Mouse (Mus musculus): ENCODE measurements around the gene Rab8a. TPM values are rescaled to one million over a fixed set of nuclear protein-coding genes. Genes with fewer than 3 reads are reported as not detected.

The Rab8a gene
- polyA plus RNA-seq, 1 experiment = 67.6 TPM

- DNase-seq = no peak
- 87% methylated on average over 2 of the region's 2 CpGs for WGBS
- no peak overlapping the region for H3K4me3 ChIP-seq (replicated peaks; ENCODE audit: insufficient read depth, low read depth, low read length)
- no peak overlapping the region for H3K27ac ChIP-seq (ENCODE audit: insufficient read depth, low read length)
- no peaks in the 10 kb centered on the region for H3K27me3 ChIP-seq (ENCODE audit: control insufficient read depth, insufficient read depth, low read length)
- no peak for TF ChIP-seq CTCF (IDR thresholded peaks at IDR 0.05; ENCODE audit: borderline replicate concordance, insufficient read depth, low read depth, low read length)
- no peak for TF ChIP-seq POLR2A (IDR thresholded peaks at IDR 0.05; ENCODE audit: borderline replicate concordance, insufficient read depth, low read length)
- no peaks in the 10 kb centered on the region for H3K4me1 ChIP-seq (ENCODE audit: control insufficient read depth, insufficient read depth, low read length)
Observed at GRCm38 (mm10) chr8:72137431-72137830, 23.6 kb upstream of the Rab8a start.

GRCm38 (mm10) chr8:72138456-72138855 is 22.5 kb upstream of the Rab8a start:
- Histone ChIP-seq H3K27me3 (ENCODE audit: control insufficient read depth, insufficient read depth, low read length) (no peaks in the 10 kb centered on the region), H3K27ac (ENCODE audit: insufficient read depth, low read length) (no peak overlapping the region), H3K4me1 (ENCODE audit: control insufficient read depth, insufficient read depth, low read length) (no peaks in the 10 kb centered on the region), H3K4me3 (replicated peaks; ENCODE audit: insufficient read depth, low read depth, low read length) (no peak overlapping the region)
- 97% methylated on average over 5 of the region's 5 CpGs for WGBS
- no peak for TF ChIP-seq POLR2A (IDR thresholded peaks at IDR 0.05; ENCODE audit: borderline replicate concordance, insufficient read depth, low read length)
- TF ChIP-seq CTCF (IDR thresholded peaks at IDR 0.05; ENCODE audit: borderline replicate concordance, insufficient read depth, low read depth, low read length) = no peak
- DNase-seq = no peak

GRCm38 (mm10) chr8:72143256-72143824 is 17.7 kb upstream of the Rab8a start:
- H3K27me3 ChIP-seq (ENCODE audit: control insufficient read depth, insufficient read depth, low read length) = no peaks in the 10 kb centered on the region
- DNase-seq = no peak
- H3K4me3 ChIP-seq (replicated peaks; ENCODE audit: insufficient read depth, low read depth, low read length) = no peak overlapping the region
- no peak overlapping the region for H3K27ac ChIP-seq (ENCODE audit: insufficient read depth, low read length)
- 93% methylated on average over 13 of the region's 13 CpGs for WGBS
- H3K4me1 ChIP-seq (ENCODE audit: control insufficient read depth, insufficient read depth, low read length) = no peaks in the 10 kb centered on the region
- TF ChIP-seq CTCF (IDR thresholded peaks at IDR 0.05; ENCODE audit: borderline replicate concordance, insufficient read depth, low read depth, low read length) (no peak), POLR2A (IDR thresholded peaks at IDR 0.05; ENCODE audit: borderline replicate concordance, insufficient read depth, low read length) (no peak)

GRCm38 (mm10) chr8:72144345-72144975 is 16.5 kb upstream of the Rab8a start:
- WGBS = 90% methylated on average over 5 of the region's 5 CpGs

GRCm38 (mm10) chr8:72145511-72145910 is 15.5 kb upstream of the Rab8a start:
- WGBS = 84% methylated on average over 3 of the region's 3 CpGs
- no peak for DNase-seq
- Histone ChIP-seq H3K27me3 (ENCODE audit: control insufficient read depth, insufficient read depth, low read length) (no peaks in the 10 kb centered on the region), H3K27ac (ENCODE audit: insufficient read depth, low read length) (no peak overlapping the region), H3K4me1 (ENCODE audit: control insufficient read depth, insufficient read depth, low read length) (no peaks in the 10 kb centered on the region), H3K4me3 (replicated peaks; ENCODE audit: insufficient read depth, low read depth, low read length) (no peak overlapping the region)
- no peak for TF ChIP-seq CTCF (IDR thresholded peaks at IDR 0.05; ENCODE audit: borderline replicate concordance, insufficient read depth, low read depth, low read length)
- no peak for TF ChIP-seq POLR2A (IDR thresholded peaks at IDR 0.05; ENCODE audit: borderline replicate concordance, insufficient read depth, low read length)

More at GRCm38 (mm10) chr8:72144345-72144975, 16.5 kb upstream of the Rab8a start:
- no peaks in the 10 kb centered on the region for H3K4me1 ChIP-seq (ENCODE audit: control insufficient read depth, insufficient read depth, low read length)
- TF ChIP-seq CTCF (IDR thresholded peaks at IDR 0.05; ENCODE audit: borderline replicate concordance, insufficient read depth, low read depth, low read length) (no peak), POLR2A (IDR thresholded peaks at IDR 0.05; ENCODE audit: borderline replicate concordance, insufficient read depth, low read length) (no peak)
- no peak for DNase-seq
- H3K27me3 ChIP-seq (ENCODE audit: control insufficient read depth, insufficient read depth, low read length) = no peaks in the 10 kb centered on the region
- H3K4me3 ChIP-seq (replicated peaks; ENCODE audit: insufficient read depth, low read depth, low read length) = no peak overlapping the region
- H3K27ac ChIP-seq (ENCODE audit: insufficient read depth, low read length) = no peak overlapping the region

- DNase-seq = no peak
- no peak overlapping the region for H3K4me3 ChIP-seq (replicated peaks; ENCODE audit: insufficient read depth, low read depth, low read length)
- no peaks in the 10 kb centered on the region for H3K4me1 ChIP-seq (ENCODE audit: control insufficient read depth, insufficient read depth, low read length)
- H3K27me3 ChIP-seq (ENCODE audit: control insufficient read depth, insufficient read depth, low read length) = no peaks in the 10 kb centered on the region
- WGBS = 74% methylated on average over 1 of the region's 1 CpGs
- TF ChIP-seq CTCF (IDR thresholded peaks at IDR 0.05; ENCODE audit: borderline replicate concordance, insufficient read depth, low read depth, low read length) = no peak
- no peak overlapping the region for H3K27ac ChIP-seq (ENCODE audit: insufficient read depth, low read length)
Observed at GRCm38 (mm10) chr8:72146056-72146455, 14.9 kb upstream of the Rab8a start.

GRCm38 (mm10) chr8:72146556-72146955 is 14.4 kb upstream of the Rab8a start:
- 86% methylated on average over 3 of the region's 3 CpGs for WGBS
- Histone ChIP-seq H3K4me3 (replicated peaks; ENCODE audit: insufficient read depth, low read depth, low read length) (no peak overlapping the region), H3K27me3 (ENCODE audit: control insufficient read depth, insufficient read depth, low read length) (no peaks in the 10 kb centered on the region), H3K27ac (ENCODE audit: insufficient read depth, low read length) (no peak overlapping the region), H3K4me1 (ENCODE audit: control insufficient read depth, insufficient read depth, low read length) (no peaks in the 10 kb centered on the region)
- TF ChIP-seq POLR2A (IDR thresholded peaks at IDR 0.05; ENCODE audit: borderline replicate concordance, insufficient read depth, low read length) (no peak), CTCF (IDR thresholded peaks at IDR 0.05; ENCODE audit: borderline replicate concordance, insufficient read depth, low read depth, low read length) (no peak)
- no peak for DNase-seq

GRCm38 (mm10) chr8:72147266-72147665 is 13.7 kb upstream of the Rab8a start:
- no peak overlapping the region for H3K4me3 ChIP-seq (replicated peaks; ENCODE audit: insufficient read depth, low read depth, low read length)
- no peaks in the 10 kb centered on the region for H3K27me3 ChIP-seq (ENCODE audit: control insufficient read depth, insufficient read depth, low read length)
- H3K27ac ChIP-seq (ENCODE audit: insufficient read depth, low read length) = no peak overlapping the region
- TF ChIP-seq POLR2A (IDR thresholded peaks at IDR 0.05; ENCODE audit: borderline replicate concordance, insufficient read depth, low read length) (no peak), CTCF (IDR thresholded peaks at IDR 0.05; ENCODE audit: borderline replicate concordance, insufficient read depth, low read depth, low read length) (no peak)
- WGBS = 87% methylated on average over 2 of the region's 2 CpGs
- H3K4me1 ChIP-seq (ENCODE audit: control insufficient read depth, insufficient read depth, low read length) = no peaks in the 10 kb centered on the region
- DNase-seq = no peak
